Mouse (Mus musculus) neural tube, embryonic 11.5 days (tissue): ENCODE measurements around the gene Cenph. TPM values are rescaled to one million over a fixed set of nuclear protein-coding genes. Genes with fewer than 3 reads are reported as not detected.
"Not testable (repeated sequence)": the region's sequence is repeated elsewhere in the genome, so short reads cannot be mapped to it uniquely, and the experiment has no call there.

ENCODE experiments used
- ATAC-seq: fragments of 200-750 bp; cut with Nextera tagmentation; 2 replicates; pipeline ENCODE4 v1.8.0; 2017; ENCODE audit warnings: moderate number of reproducible peaks, mild to moderate bottlenecking, moderate TSS enrichment, moderate library complexity; ENCODE audit not compliant: insufficient read depth, low FRiP score, low TSS enrichment
- DNase-seq: peaks from one replicate; pipeline ENCODE4 v3.0.0-alpha.2; 2015; ENCODE audit warnings: low spot score
- H3K27ac ChIP-seq: fragments of 300-500 bp; sonication (generic); 2 replicates; pipeline ENCODE4 v1.5.1; 2014; ENCODE audit warnings: low read depth, mild to moderate bottlenecking, low read length
- H3K27me3 ChIP-seq: fragments of 300-500 bp; sonication (generic); 2 replicates; pipeline ENCODE4 v1.6.1; 2014; ENCODE audit warnings: mild to moderate bottlenecking, low read length, mixed read lengths; ENCODE audit not compliant: control insufficient read depth, insufficient read depth
- H3K36me3 ChIP-seq: fragments of 300-500 bp; sonication (generic); 2 replicates; pipeline ENCODE4 v1.6.1; 2014; ENCODE audit warnings: mild to moderate bottlenecking, low read length, moderate library complexity, mixed read lengths; ENCODE audit not compliant: control insufficient read depth, insufficient read depth
- H3K4me1 ChIP-seq: fragments of 300-500 bp; sonication (generic); 2 replicates; pipeline ENCODE4 v1.6.1; 2014; ENCODE audit warnings: low read length, mixed read lengths; ENCODE audit not compliant: control insufficient read depth, insufficient read depth
- H3K4me2 ChIP-seq: fragments of 300-500 bp; sonication (generic); 2 replicates; pipeline ENCODE4 v1.6.1; 2014; ENCODE audit warnings: low read depth, mild to moderate bottlenecking, moderate library complexity
- H3K4me3 ChIP-seq: fragments of 300-500 bp; sonication (generic); 2 replicates; pipeline ENCODE4 v1.5.1; 2014; ENCODE audit warnings: low read depth, low read length
- H3K9ac ChIP-seq: fragments of 300-500 bp; sonication (generic); 2 replicates; pipeline ENCODE4 v1.6.1; 2014; ENCODE audit warnings: mild to moderate bottlenecking, low read length
- H3K9me3 ChIP-seq: fragments of 300-500 bp; sonication (generic); 2 replicates; pipeline ENCODE4 v1.6.1; 2016; ENCODE audit warnings: low read length; ENCODE audit not compliant: control insufficient read depth
- WGBS: fragments of 180-500 bp; shearing (Covaris S2); extraction: QIAGEN DNeasy Blood & Tissue Kit; methylation state at CpG from one replicate; pipeline ENCODE4 v1.1.7; 2014; 5-methylcytosine and 5-hydroxymethylcytosine counted together
- polyA plus RNA-seq: library from polyadenylated mRNA; unstranded; fragments of >200 nt; fragmentation: Nextera tagmentation; extraction: Ambion mirVana; gene quantifications from 2 replicates; pipeline ENCODE4 v1.2.1, GENCODE M21; 2014

Cenph gene
- polyA plus RNA-seq = 44.0 and 48.3 TPM in 2 replicates

DNA sequence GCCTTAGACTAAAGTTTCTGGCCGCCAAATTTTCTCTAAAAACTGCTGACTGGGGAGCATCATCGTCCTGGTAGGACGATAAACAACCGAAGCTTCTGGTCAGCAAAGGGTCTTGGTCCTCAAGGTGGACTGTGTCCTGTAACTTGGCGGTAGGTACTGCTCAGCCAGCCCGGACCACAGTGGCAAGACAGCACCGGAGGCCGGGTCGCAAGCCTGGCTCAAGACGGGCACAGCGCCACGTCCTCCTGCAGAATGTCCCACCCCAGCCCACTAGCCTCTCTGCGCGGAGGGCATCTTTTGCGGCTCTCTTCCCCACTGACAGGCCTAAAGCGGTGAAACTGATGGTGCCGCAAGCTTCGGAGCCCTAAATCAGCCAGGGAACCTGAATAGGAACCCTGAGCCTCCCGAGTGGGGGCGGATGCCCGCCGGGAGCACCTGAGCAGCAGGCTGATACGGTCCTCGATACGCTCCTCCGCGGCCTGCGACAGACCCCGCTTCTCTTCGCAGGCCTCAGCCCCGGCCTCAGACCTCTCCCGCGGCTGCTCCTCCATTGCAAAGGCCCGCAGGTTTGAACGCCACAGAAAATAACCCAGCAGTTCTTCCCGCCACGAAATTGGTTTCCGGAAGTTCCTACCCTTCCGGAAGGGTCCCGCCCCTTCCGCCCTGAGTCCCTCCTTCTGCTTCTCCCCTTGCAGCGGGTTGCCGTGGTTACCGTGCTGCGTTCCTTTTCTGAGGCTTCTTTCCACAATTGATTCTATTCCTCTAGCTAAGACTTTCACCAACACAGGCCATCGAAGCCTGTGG, at the start of gene Cenph:
Gene Cenph, minus strand, starts transcription at position 648 of the 804 bp plus-strand sequence.
- ATAC-seq (peak; percentile 91), DNase-seq (peak; percentile 88)
- peak within 1 kb of the TSS; percentile 75 for H3K9ac ChIP-seq
- WGBS = under 1% methylated on average over 46 of the region's 46 CpGs
- no peak within 1 kb of the TSS for H3K27ac ChIP-seq
- peaks cover 4% of the 10 kb centered on the region; the same call in 1 of the 2 replicates for H3K4me1 ChIP-seq
- H3K27me3 ChIP-seq = no peaks in the 10 kb centered on the region
- no peaks in the 10 kb centered on the region for H3K9me3 ChIP-seq
- peak within 1 kb of the TSS; percentile 86 for H3K4me3 ChIP-seq
- peak within 1 kb of the TSS; percentile 90 for H3K4me2 ChIP-seq
- H3K36me3 ChIP-seq = peaks cover 2% of the 10 kb centered on the region; the same call in 1 of the 2 replicates

- no peak for ATAC-seq
- 95% methylated on average over 3 of the region's 3 CpGs for WGBS
- H3K9me3 ChIP-seq = no peaks in the 10 kb centered on the region
Observed at GRCm38 (mm10) chr13:100824916-100825315, 49.2 kb upstream of the Cenph start.

GRCm38 (mm10) chr13:100824306-100824705, 48.6 kb upstream of the Cenph start:
- Histone ChIP-seq H3K27ac (no peak overlapping the region), H3K4me3 (no peak overlapping the region), H3K36me3 (peaks cover 6% of the 10 kb centered on the region), H3K4me2 (no peak overlapping the region), H3K9me3 (no peaks in the 10 kb centered on the region), H3K27me3 (no peaks in the 10 kb centered on the region), H3K9ac (no peak overlapping the region), H3K4me1 (no peaks in the 10 kb centered on the region)
- 89% methylated on average over 6 of the region's 6 CpGs for WGBS
- DNase-seq (no peak), ATAC-seq (no peak)

More at GRCm38 (mm10) chr13:100824916-100825315, 49.2 kb upstream of the Cenph start:
- H3K27ac ChIP-seq = no peak overlapping the region
- no peaks in the 10 kb centered on the region for H3K27me3 ChIP-seq
- DNase-seq = no peak
- H3K4me1 ChIP-seq = no peaks in the 10 kb centered on the region
- H3K4me2 ChIP-seq = no peak overlapping the region
- no peak overlapping the region for H3K4me3 ChIP-seq
- H3K36me3 ChIP-seq = peaks cover 6% of the 10 kb centered on the region
- H3K9ac ChIP-seq = no peak overlapping the region

- Histone ChIP-seq H3K27me3 (no peaks in the 10 kb centered on the region), H3K4me1 (no peaks in the 10 kb centered on the region), H3K9me3 (no peaks in the 10 kb centered on the region), H3K4me2 (no peak overlapping the region), H3K27ac (no peak overlapping the region), H3K4me3 (no peak overlapping the region), H3K36me3 (peaks cover 6% of the 10 kb centered on the region), H3K9ac (no peak overlapping the region)
- DNase-seq = no peak
- WGBS = 91% methylated on average over 3 of the region's 3 CpGs
- no peak for ATAC-seq
Observed at GRCm38 (mm10) chr13:100823863-100824262, 48.2 kb upstream of the Cenph start.

GRCm38 (mm10) chr13:100814451-100814850, 38.8 kb upstream of the Cenph start:
- peaks cover 7% of the 10 kb centered on the region for H3K36me3 ChIP-seq
- 93% methylated on average over 6 of the region's 6 CpGs for WGBS

DNA sequence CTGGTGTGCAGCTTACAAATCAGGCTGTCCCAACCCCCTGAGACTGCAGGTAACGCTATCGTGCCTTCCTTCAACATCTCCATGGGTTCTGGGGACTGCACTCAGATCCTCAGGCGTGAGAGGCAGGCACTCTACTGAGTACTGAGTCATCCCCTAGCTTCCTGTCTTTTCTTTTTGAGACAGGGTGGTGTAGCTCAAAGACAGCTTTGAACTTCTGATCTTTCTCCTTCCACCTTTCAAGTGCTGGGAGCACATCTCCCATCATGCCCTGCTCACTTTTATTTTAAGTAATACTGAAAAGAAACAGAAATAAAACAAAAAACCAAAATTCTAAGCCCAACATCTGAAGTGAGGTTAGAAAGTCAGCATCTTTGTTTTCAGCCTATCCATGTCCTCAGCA, 30.1 kb upstream of the Cenph start:
- WGBS = 100% methylated on average over 3 of the region's 3 CpGs

More at GRCm38 (mm10) chr13:100814451-100814850, 38.8 kb upstream of the Cenph start:
- ATAC-seq (no peak), DNase-seq (no peak)
- Histone ChIP-seq H3K4me2 (no peak overlapping the region), H3K4me1 (no peaks in the 10 kb centered on the region), H3K27ac (no peak overlapping the region), H3K4me3 (no peak overlapping the region), H3K9me3 (no peaks in the 10 kb centered on the region), H3K9ac (no peak overlapping the region), H3K27me3 (no peaks in the 10 kb centered on the region)

DNA sequence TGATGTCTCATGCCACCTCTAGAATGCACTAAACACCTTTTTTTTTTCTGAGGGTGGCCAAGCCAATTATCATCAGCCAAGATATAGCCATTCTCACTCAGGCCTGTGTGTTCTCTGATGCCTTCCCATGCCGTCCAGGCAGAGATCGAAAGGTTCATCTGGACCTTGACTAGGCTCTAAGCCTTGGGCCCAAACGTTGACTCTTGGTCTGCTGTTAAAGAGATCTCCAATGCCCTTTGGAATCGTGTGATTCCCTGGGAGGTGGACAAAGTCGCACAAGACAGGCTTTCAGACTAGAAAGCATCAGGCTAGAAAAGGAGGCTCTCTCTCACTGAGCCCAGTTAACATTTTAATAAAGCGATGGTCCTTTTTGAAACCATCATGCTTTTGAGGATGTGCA, 21.5 kb upstream of the Cenph start:
- DNase-seq (no peak), ATAC-seq (no peak)
- no peaks in the 10 kb centered on the region for H3K27me3 ChIP-seq
- no peak overlapping the region for H3K9ac ChIP-seq
- no peak overlapping the region for H3K27ac ChIP-seq
- no peak overlapping the region for H3K4me2 ChIP-seq
- no peaks in the 10 kb centered on the region; the same call in 1 of the 2 replicates for H3K36me3 ChIP-seq
- WGBS = 90% methylated on average over 6 of the region's 6 CpGs
- no peaks in the 10 kb centered on the region for H3K9me3 ChIP-seq
- H3K4me1 ChIP-seq = no peaks in the 10 kb centered on the region
- no peak overlapping the region for H3K4me3 ChIP-seq

More for the DNA sequence above, 30.1 kb upstream of the Cenph start:
- no peaks in the 10 kb centered on the region for H3K9me3 ChIP-seq
- no peak overlapping the region for H3K4me2 ChIP-seq
- H3K4me1 ChIP-seq = no peaks in the 10 kb centered on the region
- H3K4me3 ChIP-seq = no peak overlapping the region
- H3K27ac ChIP-seq = no peak overlapping the region
- ATAC-seq (no peak), DNase-seq (no peak)
- peaks cover 24% of the 10 kb centered on the region for H3K36me3 ChIP-seq
- no peaks in the 10 kb centered on the region for H3K27me3 ChIP-seq
- H3K9ac ChIP-seq = no peak overlapping the region

DNA sequence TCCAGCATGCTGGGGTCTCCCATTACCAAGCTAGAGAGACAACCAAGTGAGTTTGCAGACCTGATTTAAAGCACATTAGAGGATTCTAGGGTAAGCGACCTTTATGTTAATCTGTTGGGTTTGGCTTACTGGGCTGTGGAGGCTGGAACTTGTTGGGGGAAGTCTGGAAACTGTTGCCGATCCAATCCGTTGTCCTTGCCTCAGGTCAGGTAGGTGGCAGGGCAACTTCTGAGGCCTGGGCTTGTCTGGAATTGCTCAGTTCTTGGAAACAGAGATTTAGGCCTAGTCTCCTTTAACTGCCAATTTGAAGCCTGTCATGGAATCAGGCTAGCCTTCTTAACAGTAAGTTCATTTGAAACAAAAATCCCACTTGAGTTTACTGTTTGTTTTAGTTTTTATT, 13.4 kb upstream of the Cenph start:
- DNase-seq = no peak
- WGBS = 93% methylated on average over 3 of the region's 3 CpGs
- no peak overlapping the region for H3K27ac ChIP-seq
- no peak overlapping the region for H3K4me2 ChIP-seq
- no peaks in the 10 kb centered on the region for H3K27me3 ChIP-seq
- no peaks in the 10 kb centered on the region for H3K4me1 ChIP-seq
- H3K9me3 ChIP-seq = no peaks in the 10 kb centered on the region
- ATAC-seq = no peak
- H3K9ac ChIP-seq = no peak overlapping the region
- H3K4me3 ChIP-seq = no peak overlapping the region
- H3K36me3 ChIP-seq = no peaks in the 10 kb centered on the region

GRCm38 (mm10) chr13:100788057-100788456, 12.4 kb upstream of the Cenph start:
- not testable (repeated sequence) for H3K27ac ChIP-seq, H3K9ac ChIP-seq, ATAC-seq, H3K27me3 ChIP-seq, H3K9me3 ChIP-seq, H3K4me2 ChIP-seq, H3K4me1 ChIP-seq, H3K4me3 ChIP-seq, H3K36me3 ChIP-seq, DNase-seq
- WGBS = 96% methylated on average over 10 of the region's 14 CpGs
